ENCODE assay signal across 13 mouse cellular contexts in genomic region chr17:62959146-62959545, GRCm38 (mm10).
"Had no signal": no experiment of that assay in that cellular context is flagged by ENCODE, and none has a peak within 500 bp of the region (broad histone marks: within the 10 kb centered on the region; RNA-seq: fewer than 3 reads in every experiment).

No protein-coding gene starts in this region.

- H3K4me2 ChIP-seq: limb, embryonic 13.5 days; midbrain, embryonic 13.5 days had no signal

- H3K27ac ChIP-seq: kidney, postnatal 0 days; limb, embryonic 13.5 days; liver, embryonic 14.5 days; midbrain, embryonic 13.5 days; stomach, postnatal 0 days had no signal

- H3K9ac ChIP-seq: limb, embryonic 13.5 days; liver, embryonic 14.5 days; midbrain, embryonic 13.5 days had no signal

- H3K27me3 ChIP-seq: limb, embryonic 13.5 days; midbrain, embryonic 13.5 days had no signal

- H3K36me3 ChIP-seq: limb, embryonic 13.5 days; midbrain, embryonic 13.5 days had no signal

- ATAC-seq: midbrain, embryonic 13.5 days had no signal

- DNase-seq: kidney, postnatal 36 days; layer of hippocampus, adult 9-11 months; layer of hippocampus, postnatal 36 days; lung, adult 18-20 months; lung, postnatal 36 days; right cerebral cortex, adult 18-20 months; right cerebral cortex, postnatal 25 days; thymus, postnatal 14 days had no signal

- H3K9me3 ChIP-seq: limb, embryonic 13.5 days; midbrain, embryonic 13.5 days had no signal

- H3K4me3 ChIP-seq: limb, embryonic 13.5 days; midbrain, embryonic 13.5 days had no signal
